Mouse (Mus musculus): ENCODE data around the gene Zfp367. TPM values are rescaled to one million over a fixed set of nuclear protein-coding genes. Genes with fewer than 3 reads are reported as not detected.

The Zfp367 gene
- polyA plus RNA-seq, 1 experiment from 2014 or later, result 18.3 TPM

- H3K9me3 ChIP-seq, result no peaks in the 10 kb centered on the region
- no peaks in the 10 kb centered on the region for H3K4me1 ChIP-seq
- H3K36me3 ChIP-seq, result peaks cover 74% of the 10 kb centered on the region
- H3K4me2 ChIP-seq (replicated peaks), result no peak overlapping the region
- WGBS, result 79% methylated on average over 13 of the region's 13 CpGs
- no peaks in the 10 kb centered on the region for H3K27me3 ChIP-seq
- H3K9ac ChIP-seq, result no peak overlapping the region
- ATAC-seq (ENCODE audit: low FRiP score, low read depth), result no peak
- no peak overlapping the region for H3K4me3 ChIP-seq
- H3K27ac ChIP-seq, result no peak overlapping the region
Observed at GRCm38 (mm10) chr13:64178746-64179652, 26.0 kb upstream of the Zfp367 start.

GRCm38 (mm10) chr13:64178000-64178399 is 25.0 kb upstream of the Zfp367 start:
- no peaks in the 10 kb centered on the region for H3K4me1 ChIP-seq
- H3K36me3 ChIP-seq, result peaks cover 76% of the 10 kb centered on the region
- no peaks in the 10 kb centered on the region for H3K27me3 ChIP-seq
- WGBS, result 78% methylated on average over 7 of the region's 7 CpGs
- H3K9me3 ChIP-seq, result peaks cover 2% of the 10 kb centered on the region; the same call in 1 of the 2 replicates
- H3K9ac ChIP-seq, result no peak overlapping the region
- no peak overlapping the region for H3K4me3 ChIP-seq
- no peak overlapping the region for H3K27ac ChIP-seq
- H3K4me2 ChIP-seq (replicated peaks), result no peak overlapping the region
- ATAC-seq (ENCODE audit: low FRiP score, low read depth), result no peak

- H3K4me1 ChIP-seq, result no peaks in the 10 kb centered on the region
- no peak overlapping the region for H3K9ac ChIP-seq
- no peaks in the 10 kb centered on the region for H3K27me3 ChIP-seq
- no peak for ATAC-seq (ENCODE audit: low FRiP score, low read depth)
- peaks cover 91% of the 10 kb centered on the region for H3K36me3 ChIP-seq
- no peak overlapping the region for H3K4me2 ChIP-seq (replicated peaks)
- H3K9me3 ChIP-seq, result peaks cover 74% of the 10 kb centered on the region
- WGBS, result 97% methylated on average over 25 of the region's 25 CpGs
- H3K27ac ChIP-seq, result no peak overlapping the region
- H3K4me3 ChIP-seq, result no peak overlapping the region
Observed at GRCm38 (mm10) chr13:64169746-64170145, 16.7 kb upstream of the Zfp367 start.

GRCm38 (mm10) chr13:64163147-64163715 is 10.2 kb upstream of the Zfp367 start:
- ATAC-seq (ENCODE audit: low FRiP score, low read depth), result no peak
- Histone ChIP-seq H3K4me2 (replicated peaks) (peak overlapping the region; percentile 98), H3K36me3 (peaks cover 27% of the 10 kb centered on the region), H3K4me3 (peak overlapping the region; percentile 70), H3K9ac (peak overlapping the region; percentile 85), H3K27me3 (no peaks in the 10 kb centered on the region; the same call in 1 of the 2 replicates), H3K9me3 (peaks cover 26% of the 10 kb centered on the region), H3K27ac (no peak overlapping the region), H3K4me1 (peaks cover 16% of the 10 kb centered on the region)
- 33% methylated on average over 13 of the region's 13 CpGs for WGBS

GRCm38 (mm10) chr13:64162626-64163025 is 9.6 kb upstream of the Zfp367 start:
- H3K36me3 ChIP-seq, result peaks cover 24% of the 10 kb centered on the region
- H3K9ac ChIP-seq, result peak overlapping the region; percentile 85
- peak overlapping the region; percentile 70 for H3K4me3 ChIP-seq
- H3K27me3 ChIP-seq, result no peaks in the 10 kb centered on the region; the same call in 1 of the 2 replicates
- peak overlapping the region; percentile 98 for H3K4me2 ChIP-seq (replicated peaks)
- peaks cover 22% of the 10 kb centered on the region for H3K9me3 ChIP-seq
- 1% methylated on average over 14 of the region's 14 CpGs for WGBS
- ATAC-seq (ENCODE audit: low FRiP score, low read depth), result no peak
- peaks cover 16% of the 10 kb centered on the region for H3K4me1 ChIP-seq
- H3K27ac ChIP-seq, result 0 out of 2 replicates have a peak overlapping the region, but pooled peaks have one; percentile 10

- H3K4me2 ChIP-seq (replicated peaks), result peak overlapping the region; percentile 98
- no peaks in the 10 kb centered on the region; the same call in 1 of the 2 replicates for H3K27me3 ChIP-seq
- peaks cover 16% of the 10 kb centered on the region for H3K4me1 ChIP-seq
- H3K9ac ChIP-seq, result peak overlapping the region; percentile 85
- WGBS, result under 1% methylated on average over 70 of the region's 71 CpGs
- peaks cover 17% of the 10 kb centered on the region for H3K9me3 ChIP-seq
- peak overlapping the region; percentile 73; the same call in 1 of the 2 replicates for H3K27ac ChIP-seq
- H3K36me3 ChIP-seq, result peaks cover 19% of the 10 kb centered on the region
- no peak; the same call in 1 of the 2 replicates for ATAC-seq (ENCODE audit: low FRiP score, low read depth)
- H3K4me3 ChIP-seq, result peak overlapping the region; percentile 70
Observed at GRCm38 (mm10) chr13:64161916-64162611, 9.1 kb upstream of the Zfp367 start.

- H3K4me3 ChIP-seq, result peak within 1 kb of the TSS; percentile 70
- no peaks in the 10 kb centered on the region; the same call in 1 of the 2 replicates for H3K27me3 ChIP-seq
- 0% methylated on average over 29 of the region's 31 CpGs for WGBS
Observed at GRCm38 (mm10) chr13:64161548-64161915, 8.5 kb upstream of the Zfp367 start, which contains the start of gene Habp4. TSS of gene Habp4 (plus strand) at chr13:64161824.

GRCm38 (mm10) chr13:64156966-64157365 is 4.0 kb upstream of the Zfp367 start:
- Histone ChIP-seq H3K9me3 (no peaks in the 10 kb centered on the region), H3K9ac (no peak overlapping the region), H3K36me3 (no peaks in the 10 kb centered on the region), H3K4me2 (replicated peaks) (no peak overlapping the region), H3K4me1 (peaks cover 20% of the 10 kb centered on the region), H3K27me3 (no peaks in the 10 kb centered on the region; the same call in 1 of the 2 replicates), H3K27ac (no peak overlapping the region), H3K4me3 (no peak overlapping the region)
- ATAC-seq (ENCODE audit: low FRiP score, low read depth), result no peak

More at GRCm38 (mm10) chr13:64161548-64161915, 8.5 kb upstream of the Zfp367 start, which contains the start of gene Habp4:
- peak; percentile 99 for ATAC-seq (ENCODE audit: low FRiP score, low read depth)
- Histone ChIP-seq H3K4me1 (peaks cover 16% of the 10 kb centered on the region), H3K9me3 (peaks cover 12% of the 10 kb centered on the region), H3K4me2 (replicated peaks) (peak within 1 kb of the TSS; percentile 98), H3K27ac (peak within 1 kb of the TSS; percentile 73; the same call in 1 of the 2 replicates), H3K36me3 (peaks cover 13% of the 10 kb centered on the region), H3K9ac (peak within 1 kb of the TSS; percentile 85)

- WGBS, result 24% methylated on average over 1 of the region's 1 CpGs
- no peak overlapping the region for H3K4me3 ChIP-seq
- no peak for ATAC-seq (ENCODE audit: low FRiP score, low read depth)
- H3K9ac ChIP-seq, result no peak overlapping the region
- no peak overlapping the region for H3K27ac ChIP-seq
- H3K9me3 ChIP-seq, result no peaks in the 10 kb centered on the region
- H3K4me1 ChIP-seq, result peaks cover 30% of the 10 kb centered on the region
- H3K36me3 ChIP-seq, result no peaks in the 10 kb centered on the region
- no peak overlapping the region for H3K4me2 ChIP-seq (replicated peaks)
- no peaks in the 10 kb centered on the region; the same call in 1 of the 2 replicates for H3K27me3 ChIP-seq
Observed at GRCm38 (mm10) chr13:64155171-64155571, 2.2 kb upstream of the Zfp367 start.

GRCm38 (mm10) chr13:64154651-64155050 is 1.6 kb upstream of the Zfp367 start:
- no peak overlapping the region for H3K4me3 ChIP-seq
- H3K36me3 ChIP-seq, result no peaks in the 10 kb centered on the region
- no peak overlapping the region for H3K9ac ChIP-seq
- H3K9me3 ChIP-seq, result no peaks in the 10 kb centered on the region
- H3K27ac ChIP-seq, result no peak overlapping the region
- 48% methylated on average over 2 of the region's 2 CpGs for WGBS
- H3K4me2 ChIP-seq (replicated peaks), result no peak overlapping the region
- ATAC-seq (ENCODE audit: low FRiP score, low read depth), result no peak
- H3K27me3 ChIP-seq, result no peaks in the 10 kb centered on the region; the same call in 1 of the 2 replicates
- H3K4me1 ChIP-seq, result peaks cover 33% of the 10 kb centered on the region

GRCm38 (mm10) chr13:64153751-64154267 is 807 bp upstream of the Zfp367 start:
- H3K4me3 ChIP-seq, result peak overlapping the region; percentile 90
- peak overlapping the region; percentile 89 for H3K4me2 ChIP-seq (replicated peaks)
- H3K36me3 ChIP-seq, result no peaks in the 10 kb centered on the region
- H3K4me1 ChIP-seq, result peaks cover 36% of the 10 kb centered on the region
- no peaks in the 10 kb centered on the region; the same call in 1 of the 2 replicates for H3K27me3 ChIP-seq
- H3K9me3 ChIP-seq, result no peaks in the 10 kb centered on the region
- peak overlapping the region; percentile 43; the same call in 1 of the 2 replicates for H3K9ac ChIP-seq
- under 1% methylated on average over 18 of the region's 18 CpGs for WGBS
- peak overlapping the region; percentile 39; the same call in 1 of the 2 replicates for H3K27ac ChIP-seq
- ATAC-seq (ENCODE audit: low FRiP score, low read depth), result peak; percentile 31

Measured in limb, embryonic 13.5 days (tissue).